Mouse (Mus musculus) megakaryocyte, embryonic 14.5 days (primary cell): ENCODE measurements around the gene 2410015M20Rik.

ENCODE experiments used
- FLI1 ChIP-seq: IDR thresholded peaks from 2 replicates; pipeline ENCODE4 v1.6.1; 2012; ENCODE audit warnings: low read length, inconsistent platforms, mixed read lengths
- GATA1 ChIP-seq: IDR thresholded peaks from 3 replicates; pipeline ENCODE4 v1.6.1; 2012; ENCODE audit warnings: mixed read lengths, low read length, inconsistent platforms, borderline replicate concordance

GRCm38 (mm10) chr17:56605431-56605830 is 4.1 kb downstream of the 2410015M20Rik start:
- TF ChIP-seq GATA1 = no peak
- no peak for TF ChIP-seq FLI1
